31 mouse cellular contexts compared by ENCODE assay signal in genomic region chr15:102622536-102622935, GRCm38 (mm10). TPM values are rescaled to one million over a fixed set of nuclear protein-coding genes. Genes with fewer than 3 reads are reported as not detected.
DNase-seq lines count a peak whose midpoint lies in the region; ATAC-seq and TF ChIP-seq lines count a peak whose summit lies in the region.
"Had no signal": no experiment of that assay in that cellular context is flagged by ENCODE, and none has a peak within 500 bp of the region (broad histone marks: within the 10 kb centered on the region; RNA-seq: fewer than 3 reads in every experiment).

No protein-coding gene starts in this region.

- DNase-seq in forebrain, postnatal 0 days, result no peak
- no peak for DNase-seq in kidney, postnatal 0 days (ENCODE audit: low spot score)
- DNase-seq in kidney, postnatal 36 days, result no peak
- DNase-seq in lung, postnatal 25 days (ENCODE audit: low spot score), result no peak
- DNase-seq: adrenal gland, adult 2 months; cerebellum, adult 11-12 months; cerebellum, postnatal 14 days; gastrocnemius, postnatal 14 days; heart, adult 11 months; kidney, adult 8-10 months; kidney, postnatal 4 days; lung, postnatal 36 days; retina, postnatal 1 day; right cerebral cortex, postnatal 25 days; spleen, adult 18-20 months; thymus, postnatal 25 days had no signal

- H3K9me3 ChIP-seq in forebrain, postnatal 0 days (ENCODE audit: low read length), result no peaks in the 10 kb centered on the region
- H3K9me3 ChIP-seq in forebrain, embryonic 12.5 days, result no peaks in the 10 kb centered on the region
- no peaks in the 10 kb centered on the region for H3K9me3 ChIP-seq in kidney, postnatal 0 days (replicated peaks; ENCODE audit: low read length)
- H3K9me3 ChIP-seq in lung, embryonic 15.5 days, result no peaks in the 10 kb centered on the region
- H3K9me3 ChIP-seq in limb, embryonic 15.5 days, result no peaks in the 10 kb centered on the region
- H3K9me3 ChIP-seq: embryonic facial prominence, embryonic 12.5 days; intestine, embryonic 15.5 days; midbrain, embryonic 10.5 days; neural tube, embryonic 13.5 days had no signal

- peaks cover 5% of the 10 kb centered on the region; the same call in 1 of the 2 replicates for H3K4me1 ChIP-seq in forebrain, postnatal 0 days (ENCODE audit: insufficient read depth)
- peaks cover 19% of the 10 kb centered on the region for H3K4me1 ChIP-seq in forebrain, embryonic 12.5 days
- H3K4me1 ChIP-seq in kidney, postnatal 0 days (replicated peaks; ENCODE audit: insufficient read depth, low read length), result peaks cover 15% of the 10 kb centered on the region
- peaks cover 22% of the 10 kb centered on the region for H3K4me1 ChIP-seq in lung, embryonic 15.5 days
- H3K4me1 ChIP-seq in limb, embryonic 15.5 days, result peaks cover 25% of the 10 kb centered on the region

- H3K36me3 ChIP-seq in forebrain, postnatal 0 days (ENCODE audit: insufficient read depth), result no peaks in the 10 kb centered on the region
- no peaks in the 10 kb centered on the region for H3K36me3 ChIP-seq in forebrain, embryonic 12.5 days (replicated peaks)
- 0 out of 2 replicates have a peak, but pooled peaks cover 3% of the 10 kb centered on the region for H3K36me3 ChIP-seq in kidney, postnatal 0 days (ENCODE audit: insufficient read depth, low read length)
- no peaks in the 10 kb centered on the region for H3K36me3 ChIP-seq in lung, embryonic 15.5 days
- H3K36me3 ChIP-seq in limb, embryonic 15.5 days, result peaks cover 8% of the 10 kb centered on the region; the same call in 1 of the 2 replicates
- H3K36me3 ChIP-seq: intestine, embryonic 15.5 days; neural tube, embryonic 13.5 days had no signal

- H3K4me2 ChIP-seq in forebrain, postnatal 0 days (ENCODE audit: low read depth), result peak overlapping the region; percentile 38; the same call in 1 of the 2 replicates
- no peak overlapping the region for H3K4me2 ChIP-seq in forebrain, embryonic 12.5 days
- peak overlapping the region; percentile 70; the same call in 1 of the 2 replicates for H3K4me2 ChIP-seq in kidney, postnatal 0 days (ENCODE audit: low read length)
- peak overlapping the region; percentile 82; the same call in 1 of the 2 replicates for H3K4me2 ChIP-seq in lung, embryonic 15.5 days
- H3K4me2 ChIP-seq in limb, embryonic 15.5 days, result 0 out of 2 replicates have a peak overlapping the region, but pooled peaks have one; percentile 0
- H3K4me2 ChIP-seq: embryonic facial prominence, embryonic 12.5 days; intestine, embryonic 15.5 days had no signal

- ATAC-seq in forebrain, postnatal 0 days, result no peak
- no peak for ATAC-seq in forebrain, embryonic 12.5 days (ENCODE audit: low FRiP score)
- ATAC-seq in kidney, postnatal 0 days (replicated peaks; ENCODE audit: low FRiP score, low read depth), result no peak
- ATAC-seq in lung, embryonic 15.5 days (ENCODE audit: borderline replicate concordance, extremely low read depth, low FRiP score, low TSS enrichment), result no peak
- no peak for ATAC-seq in limb, embryonic 15.5 days (ENCODE audit: insufficient number of reproducible peaks, low FRiP score, low TSS enrichment, low read depth)
- ATAC-seq in CD4-positive, CD25-positive, alpha-beta regulatory T cell, adult 4 months, result no peak
- ATAC-seq: forebrain, embryonic 14.5 days; hindbrain, embryonic 16.5 days; intestine, embryonic 15.5 days; midbrain, embryonic 16.5 days had no signal

- H3K27ac ChIP-seq in forebrain, postnatal 0 days (ENCODE audit: low read depth, low read length), result no peak overlapping the region
- no peak overlapping the region for H3K27ac ChIP-seq in forebrain, embryonic 12.5 days
- H3K27ac ChIP-seq in kidney, postnatal 0 days, result no peak overlapping the region
- H3K27ac ChIP-seq in lung, embryonic 15.5 days, result 0 out of 2 replicates have a peak overlapping the region, but pooled peaks have one; percentile 15
- no peak overlapping the region for H3K27ac ChIP-seq in limb, embryonic 15.5 days
- H3K27ac ChIP-seq: embryonic facial prominence, embryonic 12.5 days; intestine, embryonic 15.5 days; midbrain, embryonic 10.5 days; neural tube, embryonic 13.5 days had no signal

- no peak overlapping the region for H3K9ac ChIP-seq in forebrain, postnatal 0 days
- no peak overlapping the region for H3K9ac ChIP-seq in forebrain, embryonic 12.5 days
- H3K9ac ChIP-seq in kidney, postnatal 0 days (ENCODE audit: low read depth, low read length), result no peak overlapping the region
- no peak overlapping the region for H3K9ac ChIP-seq in lung, embryonic 15.5 days
- no peak overlapping the region for H3K9ac ChIP-seq in limb, embryonic 15.5 days
- H3K9ac ChIP-seq: embryonic facial prominence, embryonic 12.5 days; intestine, embryonic 15.5 days; neural tube, embryonic 13.5 days had no signal

- H3K27me3 ChIP-seq in forebrain, postnatal 0 days (ENCODE audit: insufficient read depth, low read length), result no peaks in the 10 kb centered on the region
- no peaks in the 10 kb centered on the region for H3K27me3 ChIP-seq in forebrain, embryonic 12.5 days
- H3K27me3 ChIP-seq in kidney, postnatal 0 days (ENCODE audit: insufficient read depth, low read length), result no peaks in the 10 kb centered on the region
- H3K27me3 ChIP-seq in lung, embryonic 15.5 days, result no peaks in the 10 kb centered on the region
- no peaks in the 10 kb centered on the region for H3K27me3 ChIP-seq in limb, embryonic 15.5 days
- H3K27me3 ChIP-seq: embryonic facial prominence, embryonic 12.5 days; intestine, embryonic 15.5 days; neural tube, embryonic 13.5 days had no signal

- H3K4me3 ChIP-seq in forebrain, postnatal 0 days (ENCODE audit: low read depth, low read length), result no peak overlapping the region
- H3K4me3 ChIP-seq in forebrain, embryonic 12.5 days (replicated peaks), result no peak overlapping the region
- no peak overlapping the region for H3K4me3 ChIP-seq in kidney, postnatal 0 days (replicated peaks; ENCODE audit: low read depth, low read length)
- no peak overlapping the region for H3K4me3 ChIP-seq in lung, embryonic 15.5 days
- H3K4me3 ChIP-seq in limb, embryonic 15.5 days, result no peak overlapping the region
- H3K4me3 ChIP-seq: embryonic facial prominence, embryonic 12.5 days; intestine, embryonic 15.5 days; midbrain, embryonic 10.5 days; myocyte; neural tube, embryonic 13.5 days had no signal

- TF ChIP-seq CTCF in forebrain, postnatal 0 days (IDR thresholded peaks at IDR 0.05; ENCODE audit: low read depth), result no peak
- TF ChIP-seq CTCF in kidney, postnatal 0 days (IDR thresholded peaks at IDR 0.05; ENCODE audit: low read depth), result no peak

RNA-seq across cellular contexts. Expression of gene Gm28047, which starts 2.3 kb away (rescaled TPM):
- total RNA-seq in forebrain, postnatal 0 days (2014; rRNA removed), result not detected in 2 replicates
- 0.74 TPM in 1 of 2 replicates, not detected in the other for polyA plus RNA-seq in forebrain, postnatal 0 days (2015; fragmentation: Nextera tagmentation; extraction: Ambion mirVana)
- polyA plus RNA-seq in forebrain, embryonic 12.5 days (2016; fragmentation: Nextera tagmentation; extraction: Ambion mirVana), result 0.40 TPM in 1 of 2 replicates, not detected in the other
- 0.37 and 0.46 TPM in 2 replicates for polyA plus RNA-seq in kidney, postnatal 0 days (2015; fragmentation: Nextera tagmentation; extraction: Ambion mirVana)
- polyA plus RNA-seq in lung, embryonic 15.5 days (2015; fragmentation: Nextera tagmentation; extraction: Ambion mirVana), result not detected in 2 replicates
- not detected in 2 replicates for polyA plus RNA-seq in limb, embryonic 15.5 days (2015; fragmentation: Nextera tagmentation; extraction: Ambion mirVana)
- 1 to 10 TPM in 1 of 2 experiments, not detected in 1; 1.5 TPM for polyA plus RNA-seq in CD4-positive, CD25-positive, alpha-beta regulatory T cell, adult 4 months (2017; shearing (Covaris generic))
- total RNA-seq: ES-E14 had no signal
- polyA plus RNA-seq: adrenal gland, adult 2 months; embryonic facial prominence, embryonic 12.5 days; forebrain, embryonic 14.5 days; heart, embryonic 16.5 days; hindbrain, embryonic 16.5 days; intestine, embryonic 15.5 days; limb, embryonic 14.5 days; midbrain, embryonic 10.5 days; midbrain, embryonic 16.5 days; myocyte; neural tube, embryonic 13.5 days had no signal

RNA-seq across cellular contexts. Expression of gene Atf7, which starts 2.7 kb away (rescaled TPM):
- 9.9 and 13.2 TPM in 2 replicates for total RNA-seq in forebrain, postnatal 0 days (2014; rRNA removed)
- polyA plus RNA-seq in forebrain, postnatal 0 days (2015; fragmentation: Nextera tagmentation; extraction: Ambion mirVana), result 8.4 and 10.2 TPM in 2 replicates
- polyA plus RNA-seq in forebrain, embryonic 12.5 days (2016; fragmentation: Nextera tagmentation; extraction: Ambion mirVana), result 21.6 and 22.7 TPM in 2 replicates
- polyA plus RNA-seq in kidney, postnatal 0 days (2015; fragmentation: Nextera tagmentation; extraction: Ambion mirVana), result 23.2 and 24.9 TPM in 2 replicates
- 40.6 and 47.0 TPM in 2 replicates for polyA plus RNA-seq in lung, embryonic 15.5 days (2015; fragmentation: Nextera tagmentation; extraction: Ambion mirVana)
- 48.7 and 49.6 TPM in 2 replicates for polyA plus RNA-seq in limb, embryonic 15.5 days (2015; fragmentation: Nextera tagmentation; extraction: Ambion mirVana)
- 10 to 100 TPM; 41.4 to 42.2 TPM for polyA plus RNA-seq in CD4-positive, CD25-positive, alpha-beta regulatory T cell, adult 4 months (2017; shearing (Covaris generic))

RNA-seq across cellular contexts. Expression of gene Atp5g2, which starts 49.6 kb away (rescaled TPM):
- total RNA-seq in forebrain, postnatal 0 days (2014; rRNA removed), result 75.2 and 170 TPM in 2 replicates
- 63.5 and 75.3 TPM in 2 replicates for polyA plus RNA-seq in forebrain, postnatal 0 days (2015; fragmentation: Nextera tagmentation; extraction: Ambion mirVana)
- polyA plus RNA-seq in forebrain, embryonic 12.5 days (2016; fragmentation: Nextera tagmentation; extraction: Ambion mirVana), result 67.4 and 67.5 TPM in 2 replicates
- 102 and 110 TPM in 2 replicates for polyA plus RNA-seq in kidney, postnatal 0 days (2015; fragmentation: Nextera tagmentation; extraction: Ambion mirVana)
- polyA plus RNA-seq in lung, embryonic 15.5 days (2015; fragmentation: Nextera tagmentation; extraction: Ambion mirVana), result 70.9 and 83.1 TPM in 2 replicates
- 48.8 and 56.6 TPM in 2 replicates for polyA plus RNA-seq in limb, embryonic 15.5 days (2015; fragmentation: Nextera tagmentation; extraction: Ambion mirVana)
- 10 to 100 TPM; 59.6 to 89.5 TPM for polyA plus RNA-seq in CD4-positive, CD25-positive, alpha-beta regulatory T cell, adult 4 months (2017; shearing (Covaris generic))
